In genomic region chrX:11528589-11528988, GRCm38 (mm10) we compare ENCODE assay signal across 21 mouse cellular contexts.
DNase-seq lines count a peak whose midpoint lies in the region; ATAC-seq and TF ChIP-seq lines count a peak whose summit lies in the region.
"Had no signal": no experiment of that assay in that cellular context is flagged by ENCODE, and none has a peak within 500 bp of the region (broad histone marks: within the 10 kb centered on the region; RNA-seq: fewer than 3 reads in every experiment).

No protein-coding gene starts in this region.

- peak; percentile 26 for ATAC-seq in Patski
- peak; percentile 78; the same call in 1 of the 2 replicates for ATAC-seq in stomach, embryonic 16.5 days (ENCODE audit: insufficient read depth, low FRiP score)
- no peak for ATAC-seq in hindbrain, embryonic 12.5 days (ENCODE audit: low FRiP score)
- ATAC-seq: intestine, embryonic 15.5 days; liver, postnatal 0 days; midbrain, embryonic 15.5 days had no signal

- no peak for TF ChIP-seq CTCF in Patski (IDR thresholded peaks at IDR 0.05)

- H3K9ac ChIP-seq in stomach, embryonic 16.5 days (ENCODE audit: low read length): no peak overlapping the region
- no peak overlapping the region for H3K9ac ChIP-seq in hindbrain, embryonic 12.5 days
- H3K9ac ChIP-seq: embryonic facial prominence, embryonic 13.5 days; hindbrain, embryonic 15.5 days; intestine, embryonic 15.5 days; liver, postnatal 0 days; midbrain, embryonic 15.5 days had no signal

- H3K9me3 ChIP-seq in stomach, embryonic 16.5 days (replicated peaks; ENCODE audit: control insufficient read depth, low read length): 0 out of 2 replicates have a peak, but pooled peaks cover under 1% of the 10 kb centered on the region
- no peaks in the 10 kb centered on the region for H3K9me3 ChIP-seq in hindbrain, embryonic 12.5 days (replicated peaks)
- H3K9me3 ChIP-seq: embryonic facial prominence, embryonic 13.5 days; hindbrain, embryonic 15.5 days; intestine, embryonic 15.5 days; midbrain, embryonic 15.5 days had no signal

- in situ Hi-C loops in Patski (cut with MboI; ENCODE audit: low pct_unique_long_range_greater_than_20kb): no loop called here

- DNase-seq in urinary bladder, postnatal 14 days (ENCODE audit: low spot score): peak; percentile 12
- DNase-seq in urinary bladder, postnatal 10 days (ENCODE audit: low spot score): no peak
- DNase-seq in Patski (ENCODE audit: low read depth, low spot score): peak; percentile 27
- peak; percentile 73 for DNase-seq in adrenal gland, postnatal 14 days
- DNase-seq in gastrocnemius, postnatal 4 days (ENCODE audit: low spot score in 2 of 2): no peak
- DNase-seq in layer of hippocampus, adult 8-10 months (ENCODE audit: low spot score in 2 of 2): no peak
- DNase-seq: cerebellum, adult 9-10 months; gastrocnemius, adult 2 months; heart, adult 18-20 months; heart, postnatal 36 days; liver, postnatal 0 days; retina, postnatal 1 day; thymus, postnatal 25 days had no signal

- WGBS in stomach, embryonic 16.5 days: 65% methylated on average over 5 of the region's 5 CpGs
- WGBS in hindbrain, embryonic 12.5 days: 88% methylated on average over 5 of the region's 5 CpGs

- POLR2A ChIA-PET in Patski (lab: Charles Lee): no interaction called here

- no peaks in the 10 kb centered on the region for H3K4me1 ChIP-seq in stomach, embryonic 16.5 days (ENCODE audit: control insufficient read depth, insufficient read depth, low read length)
- H3K4me1 ChIP-seq in hindbrain, embryonic 12.5 days: no peaks in the 10 kb centered on the region
- H3K4me1 ChIP-seq: embryonic facial prominence, embryonic 13.5 days; hindbrain, embryonic 15.5 days; intestine, embryonic 15.5 days; megakaryocyte, embryonic 14.5 days; midbrain, embryonic 15.5 days had no signal

- H3K27me3 ChIP-seq in Patski: peaks cover 4% of the 10 kb centered on the region
- H3K27me3 ChIP-seq in stomach, embryonic 16.5 days (ENCODE audit: control insufficient read depth, insufficient read depth, low read length): peaks cover 7% of the 10 kb centered on the region; the same call in 1 of the 2 replicates
- H3K27me3 ChIP-seq in hindbrain, embryonic 12.5 days: peaks cover 36% of the 10 kb centered on the region
- H3K27me3 ChIP-seq: CH12.LX; hindbrain, embryonic 15.5 days; midbrain, embryonic 15.5 days had no signal

- no peak overlapping the region for H3K27ac ChIP-seq in stomach, embryonic 16.5 days (ENCODE audit: low read length)
- H3K27ac ChIP-seq in hindbrain, embryonic 12.5 days: no peak overlapping the region
- H3K27ac ChIP-seq: embryonic facial prominence, embryonic 13.5 days; gastrocnemius, adult 2 months; hindbrain, embryonic 15.5 days; intestine, embryonic 15.5 days; midbrain, embryonic 15.5 days had no signal

- CTCF ChIA-PET in Patski (lab: Charles Lee): interaction anchor here (1.3 kb wide), 1 partner anchor 724 kb away, joined by 4 read pairs; no protein-coding TSS in a partner anchor

- no peaks in the 10 kb centered on the region for H3K36me3 ChIP-seq in stomach, embryonic 16.5 days (ENCODE audit: control insufficient read depth, insufficient read depth, low read length)
- no peaks in the 10 kb centered on the region for H3K36me3 ChIP-seq in hindbrain, embryonic 12.5 days
- H3K36me3 ChIP-seq: embryonic facial prominence, embryonic 13.5 days; hindbrain, embryonic 15.5 days; intestine, embryonic 15.5 days; midbrain, embryonic 15.5 days had no signal

- H3K4me3 ChIP-seq in stomach, embryonic 16.5 days (replicated peaks; ENCODE audit: low read length): no peak overlapping the region
- H3K4me3 ChIP-seq in hindbrain, embryonic 12.5 days: no peak overlapping the region
- H3K4me3 ChIP-seq: embryonic facial prominence, embryonic 13.5 days; gastrocnemius, adult 2 months; hindbrain, embryonic 15.5 days; intestine, embryonic 15.5 days; megakaryocyte, embryonic 14.5 days; midbrain, embryonic 15.5 days had no signal

- no peak overlapping the region for H3K4me2 ChIP-seq in stomach, embryonic 16.5 days (ENCODE audit: low read depth, low read length)
- H3K4me2 ChIP-seq in hindbrain, embryonic 12.5 days (replicated peaks): no peak overlapping the region
- H3K4me2 ChIP-seq: embryonic facial prominence, embryonic 13.5 days; hindbrain, embryonic 15.5 days; intestine, embryonic 15.5 days; midbrain, embryonic 15.5 days had no signal

Comparison
In these comparisons a context has a peak if more than half of its experiments do, and no peak if none do; other contexts are left out.
1. DNase-seq: peak in urinary bladder, postnatal 14 days (single experiment), Patski (single experiment) and adrenal gland, postnatal 14 days (single experiment); none in urinary bladder, postnatal 10 days (single experiment), gastrocnemius, postnatal 4 days (0 of 2) and layer of hippocampus, adult 8-10 months (0 of 2).